7 mouse cellular contexts compared by ENCODE assay signal in genomic region chr8:123949686-123949986, GRCm38 (mm10). TPM values are rescaled to one million over a fixed set of nuclear protein-coding genes. Genes with fewer than 3 reads are reported as not detected.
DNase-seq lines count a peak whose midpoint lies in the region; ATAC-seq and TF ChIP-seq lines count a peak whose summit lies in the region.

No protein-coding gene starts in this region.

- DNase-seq in lung, postnatal 0 days (ENCODE audit: low spot score), result no peak
- no peak for DNase-seq in lung, postnatal 36 days
- no peak for DNase-seq in adrenal gland, postnatal 14 days
- DNase-seq in adrenal gland, postnatal 25 days, result no peak

- no peak for TF ChIP-seq EP300 in lung, postnatal 0 days (IDR thresholded peaks at IDR 0.05)

- peak overlapping the region; percentile 93 for H3K4me2 ChIP-seq in lung, postnatal 0 days (replicated peaks; ENCODE audit: low read depth, low read length)
- peak overlapping the region; percentile 96 for H3K4me2 ChIP-seq in limb, embryonic 12.5 days
- H3K4me2 ChIP-seq in stomach, embryonic 14.5 days (replicated peaks; ENCODE audit: low read depth, low read length), result peak overlapping the region; percentile 96

- H3K27me3 ChIP-seq in lung, postnatal 0 days (replicated peaks; ENCODE audit: insufficient read depth, low read length), result no peaks in the 10 kb centered on the region
- no peaks in the 10 kb centered on the region for H3K27me3 ChIP-seq in limb, embryonic 12.5 days
- no peaks in the 10 kb centered on the region for H3K27me3 ChIP-seq in stomach, embryonic 14.5 days (ENCODE audit: control insufficient read depth, insufficient read depth, low read length)

- peak overlapping the region; percentile 92 for H3K27ac ChIP-seq in lung, postnatal 0 days (ENCODE audit: low read length)
- peak overlapping the region; percentile 86 for H3K27ac ChIP-seq in limb, embryonic 12.5 days
- H3K27ac ChIP-seq in stomach, embryonic 14.5 days (ENCODE audit: low read length), result peak overlapping the region; percentile 85

- ATAC-seq in lung, postnatal 0 days, result peak; percentile 21
- peak; percentile 38 for ATAC-seq in erythroblast, adult 5-6 weeks (replicated peaks; ENCODE audit: low FRiP score, poor library complexity, severe bottlenecking)
- ATAC-seq in limb, embryonic 12.5 days (ENCODE audit: insufficient number of reproducible peaks, insufficient read depth, low FRiP score, low TSS enrichment, low read depth), result peak; percentile 40; the same call in 1 of the 2 replicates
- ATAC-seq in stomach, embryonic 14.5 days (ENCODE audit: insufficient number of reproducible peaks, insufficient read depth, low FRiP score, low read depth), result 0 out of 2 replicates have a peak, but pooled peaks have one; percentile 42

- TF ChIP-seq CTCF in lung, postnatal 0 days (IDR thresholded peaks at IDR 0.05), result no peak

- WGBS in lung, postnatal 0 days, result 3% methylated on average over 10 of the region's 10 CpGs
- WGBS in limb, embryonic 12.5 days, result 4% methylated on average over 10 of the region's 10 CpGs
- WGBS in stomach, embryonic 14.5 days, result 2% methylated on average over 10 of the region's 10 CpGs

- peak overlapping the region; percentile 90 for H3K4me3 ChIP-seq in lung, postnatal 0 days (ENCODE audit: low read depth, low read length)
- H3K4me3 ChIP-seq in limb, embryonic 12.5 days (replicated peaks), result peak overlapping the region; percentile 96
- peak overlapping the region; percentile 99 for H3K4me3 ChIP-seq in stomach, embryonic 14.5 days (ENCODE audit: low read depth, low read length)

- peaks cover 10% of the 10 kb centered on the region; the same call in 1 of the 2 replicates for H3K36me3 ChIP-seq in lung, postnatal 0 days (ENCODE audit: insufficient read depth, low read length)
- H3K36me3 ChIP-seq in limb, embryonic 12.5 days, result peaks cover 42% of the 10 kb centered on the region
- H3K36me3 ChIP-seq in stomach, embryonic 14.5 days (ENCODE audit: control insufficient read depth, insufficient read depth, low read length), result peaks cover 18% of the 10 kb centered on the region

- peak overlapping the region; percentile 60 for H3K9ac ChIP-seq in lung, postnatal 0 days (replicated peaks; ENCODE audit: low read depth)
- H3K9ac ChIP-seq in limb, embryonic 12.5 days (replicated peaks), result peak overlapping the region; percentile 84
- H3K9ac ChIP-seq in stomach, embryonic 14.5 days (replicated peaks; ENCODE audit: low read depth, low read length), result peak overlapping the region; percentile 78

- H3K9me3 ChIP-seq in lung, postnatal 0 days (ENCODE audit: low read length), result no peaks in the 10 kb centered on the region
- no peaks in the 10 kb centered on the region for H3K9me3 ChIP-seq in limb, embryonic 12.5 days
- H3K9me3 ChIP-seq in stomach, embryonic 14.5 days (ENCODE audit: control insufficient read depth, low read depth, low read length), result no peaks in the 10 kb centered on the region

- H3K4me1 ChIP-seq in lung, postnatal 0 days (ENCODE audit: insufficient read depth, low read depth, low read length), result peaks cover 8% of the 10 kb centered on the region; the same call in 1 of the 2 replicates
- peaks cover 13% of the 10 kb centered on the region for H3K4me1 ChIP-seq in limb, embryonic 12.5 days (replicated peaks)
- H3K4me1 ChIP-seq in stomach, embryonic 14.5 days (ENCODE audit: control insufficient read depth, insufficient read depth, low read length), result peaks cover 11% of the 10 kb centered on the region; the same call in 1 of the 2 replicates

RNA-seq across cellular contexts. Expression of gene Nup133, which starts 0.6 kb away (rescaled TPM):
- 10.8 and 12.3 TPM in 2 replicates for polyA plus RNA-seq in lung, postnatal 0 days (2015; fragmentation: Nextera tagmentation; extraction: Ambion mirVana)
- total RNA-seq in erythroblast, adult 5-6 weeks (2015; ENCODE audit: low replicate concordance), result 40.0 and 44.9 TPM in 2 replicates
- 69.3 and 79.0 TPM in 2 replicates for total RNA-seq in erythroblast, adult 5-6 weeks (2017; ENCODE audit: low replicate concordance)
- polyA plus RNA-seq in limb, embryonic 12.5 days (2016; fragmentation: Nextera tagmentation; extraction: Ambion mirVana), result 50.7 and 56.4 TPM in 2 replicates
- polyA plus RNA-seq in stomach, embryonic 14.5 days (2014; fragmentation: Nextera tagmentation; extraction: Ambion mirVana), result 38.4 and 44.8 TPM in 2 replicates
- total RNA-seq in adrenal gland, postnatal 14 days (2021), result 15.3 and 16.5 TPM in 2 replicates
- total RNA-seq in adrenal gland, postnatal 25 days (2021), result 18.8 and 22.0 TPM in 2 replicates

RNA-seq across cellular contexts. Expression of gene Abcb10, which starts 33.3 kb away (rescaled TPM):
- 10.4 and 11.0 TPM in 2 replicates for polyA plus RNA-seq in lung, postnatal 0 days (2015; fragmentation: Nextera tagmentation; extraction: Ambion mirVana)
- 323 and 353 TPM in 2 replicates for total RNA-seq in erythroblast, adult 5-6 weeks (2015; ENCODE audit: low replicate concordance)
- total RNA-seq in erythroblast, adult 5-6 weeks (2017; ENCODE audit: low replicate concordance), result 448 and 511 TPM in 2 replicates
- polyA plus RNA-seq in limb, embryonic 12.5 days (2016; fragmentation: Nextera tagmentation; extraction: Ambion mirVana), result 20.2 and 21.6 TPM in 2 replicates
- 23.8 and 24.5 TPM in 2 replicates for polyA plus RNA-seq in stomach, embryonic 14.5 days (2014; fragmentation: Nextera tagmentation; extraction: Ambion mirVana)
- total RNA-seq in adrenal gland, postnatal 14 days (2021), result 19.4 and 19.6 TPM in 2 replicates
- 10.4 and 14.3 TPM in 2 replicates for total RNA-seq in adrenal gland, postnatal 25 days (2021)

RNA-seq across cellular contexts. Expression of gene Acta1, which starts 55.1 kb away (rescaled TPM):
- polyA plus RNA-seq in lung, postnatal 0 days (2015; fragmentation: Nextera tagmentation; extraction: Ambion mirVana), result 12.6 and 18.0 TPM in 2 replicates
- total RNA-seq in erythroblast, adult 5-6 weeks (2015; ENCODE audit: low replicate concordance), result 1.9 and 5.4 TPM in 2 replicates
- 0.70 and 0.94 TPM in 2 replicates for total RNA-seq in erythroblast, adult 5-6 weeks (2017; ENCODE audit: low replicate concordance)
- polyA plus RNA-seq in limb, embryonic 12.5 days (2016; fragmentation: Nextera tagmentation; extraction: Ambion mirVana), result 102 and 120 TPM in 2 replicates
- 4.1 and 7.8 TPM in 2 replicates for polyA plus RNA-seq in stomach, embryonic 14.5 days (2014; fragmentation: Nextera tagmentation; extraction: Ambion mirVana)
- 1.4 and 1.5 TPM in 2 replicates for total RNA-seq in adrenal gland, postnatal 14 days (2021)
- total RNA-seq in adrenal gland, postnatal 25 days (2021), result 1.5 TPM in 1 of 2 replicates, not detected in the other

Comparison
In these comparisons a context has a peak if more than half of its experiments do, and no peak if none do; other contexts are left out.
1. RNA of gene Abcb10, which starts 33.3 kb away (total RNA-seq): 323 to 511 TPM in erythroblast, adult 5-6 weeks; 19.4 to 19.6 TPM in adrenal gland, postnatal 14 days and 10.4 to 14.3 TPM in adrenal gland, postnatal 25 days; every median in the first group is over 10 times any median in the second.
2. Peak in every context shown above with its lines, with median percentiles within 50 percentile points of each other: ATAC-seq, H3K27ac ChIP-seq, H3K4me2 ChIP-seq, H3K4me3 ChIP-seq and H3K9ac ChIP-seq.